Mouse (Mus musculus) liver, adult 2 months (tissue): ENCODE results near the gene Nacad.

Experiments used
- CTCF ChIP-seq: fragments of 200-500 bp; IDR thresholded peaks from 2 replicates; pipeline ENCODE4 v1.5.1; 2011; ENCODE audit warnings: low read depth, low read length, control low read depth
- POLR2A ChIP-seq: fragments of 200-500 bp; IDR thresholded peaks from 2 replicates; pipeline ENCODE4 v1.6.1; 2011; ENCODE audit warnings: low read length, control low read depth; ENCODE audit not compliant: insufficient read depth; ENCODE audit errors: extremely low read depth

GRCm38 (mm10) chr11:6647831-6648724 lies 42.2 kb upstream of the Nacad start:
- TF ChIP-seq CTCF (no peak), POLR2A (no peak)
